Mouse (Mus musculus): Measurements from ENCODE around the gene Gm38392. TPM values are rescaled to one million over a fixed set of nuclear protein-coding genes. Genes with fewer than 3 reads are reported as not detected.
"Not testable (repeated sequence)": the region's sequence is repeated elsewhere in the genome, so short reads cannot be mapped to it uniquely, and the experiment has no call there.

Gene Gm38392
- total RNA-seq, 2 experiments from 2014 or later = 0.47 to 0.76 TPM

DNA sequence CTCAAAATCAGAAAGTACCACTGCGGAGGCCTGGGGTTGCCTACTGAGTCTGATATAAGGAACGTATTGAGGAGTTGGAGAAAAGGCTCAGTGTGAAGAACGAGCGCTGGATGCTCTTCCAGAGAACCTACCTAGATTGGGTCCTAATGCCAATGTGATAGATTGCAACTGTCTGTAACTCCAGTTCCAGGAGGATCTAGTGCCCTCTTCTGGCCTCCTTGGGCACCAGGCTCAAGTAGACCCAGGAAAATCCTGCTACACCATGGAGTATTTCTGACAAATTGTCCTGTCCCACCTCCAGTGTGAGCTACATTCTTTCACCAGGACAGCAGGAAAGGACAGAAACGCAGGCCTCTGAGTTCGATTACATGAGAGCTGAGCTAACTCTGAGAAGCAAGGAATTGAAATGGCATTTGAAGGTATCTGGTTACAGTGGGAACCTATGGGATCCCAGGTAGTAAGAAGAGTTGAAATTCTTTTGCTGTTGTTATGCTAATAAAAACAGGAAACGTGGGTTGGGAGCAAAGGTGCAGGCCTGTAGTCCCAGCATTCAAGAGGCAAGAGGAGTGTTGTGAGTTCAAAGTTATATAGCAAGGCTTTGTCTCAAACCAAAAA lies 10.4 kb downstream of the Gm38392 start:
- DNase-seq = peak; percentile 16

- no peak for DNase-seq
These were observed 10.9 kb downstream of the Gm38392 start for GRCm38 (mm10) chr3:88276121-88276520.

DNA sequence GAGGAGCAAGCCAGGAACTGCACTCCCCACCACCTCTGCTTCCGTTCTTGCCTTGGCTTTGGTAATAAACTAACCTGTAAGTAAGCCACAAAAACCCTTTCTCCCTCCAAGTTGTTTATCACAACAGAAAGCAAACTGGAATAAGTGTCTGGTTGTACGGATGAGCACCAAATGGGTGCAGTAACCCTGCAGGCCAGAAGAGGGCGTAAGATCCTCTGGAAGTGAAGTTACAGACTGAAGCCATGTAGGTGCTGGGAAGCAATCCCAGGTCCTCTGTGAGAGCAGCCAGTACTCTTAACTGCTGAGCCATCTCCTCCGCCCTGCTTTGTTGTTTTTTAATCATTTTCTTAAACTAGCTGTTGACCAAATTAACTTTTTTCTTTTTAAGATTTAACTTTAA lies 13.0 kb downstream of the Gm38392 start:
- DNase-seq = no peak

DNA sequence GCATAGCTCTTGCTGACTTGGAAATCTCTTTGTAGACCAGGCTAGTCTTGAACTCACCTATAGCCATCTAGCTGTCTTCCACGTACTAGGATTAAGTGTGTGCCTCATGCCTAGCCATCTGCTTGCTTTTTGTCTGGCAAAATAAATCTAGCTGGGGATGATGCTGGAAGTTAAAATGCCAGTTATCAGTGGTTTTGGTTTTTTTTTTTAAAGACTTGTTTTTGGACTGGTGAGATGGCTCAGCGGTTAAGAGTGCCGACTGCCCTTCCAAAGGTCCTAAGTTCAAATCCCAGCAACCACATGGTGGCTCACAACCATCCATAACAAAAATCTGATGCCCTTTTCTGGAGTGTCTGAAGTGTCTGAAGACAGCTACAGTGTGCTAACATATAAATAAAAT lies 15.2 kb downstream of the Gm38392 start:
- DNase-seq = no peak

- DNase-seq = not testable (repeated sequence)
These were observed 15.7 kb downstream of the Gm38392 start for GRCm38 (mm10) chr3:88271298-88271697.

- DNase-seq = no peak
These were observed 18.0 kb downstream of the Gm38392 start for GRCm38 (mm10) chr3:88268991-88269390.

DNA sequence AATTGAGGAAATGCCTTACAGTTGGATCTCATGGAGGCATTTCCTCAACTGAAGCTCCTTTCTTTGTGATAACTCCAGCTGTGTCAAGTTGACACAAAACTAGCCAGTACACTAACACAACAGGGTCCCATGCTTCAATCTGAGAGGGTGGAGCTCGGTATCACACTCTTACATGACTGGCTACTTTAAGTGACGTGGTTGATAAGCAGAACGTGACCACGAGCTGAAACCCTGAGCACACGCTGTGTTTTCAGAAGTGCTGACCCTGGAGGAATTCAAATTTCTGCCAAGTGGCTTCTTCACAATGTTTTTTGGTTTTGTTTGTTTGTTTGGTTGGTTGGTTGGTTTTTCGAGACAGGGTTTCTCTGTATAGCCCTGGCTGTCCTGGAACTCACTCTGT lies 19.0 kb downstream of the Gm38392 start:
- DNase-seq = not testable (repeated sequence)

GRCm38 (mm10) chr3:88262346-88262745 lies 24.7 kb downstream of the Gm38392 start:
- no peak for DNase-seq

GRCm38 (mm10) chr3:88256382-88256781 lies 30.6 kb downstream of the Gm38392 start:
- no peak for DNase-seq

- DNase-seq = no peak
These were observed 31.1 kb downstream of the Gm38392 start for GRCm38 (mm10) chr3:88255950-88256349.

- DNase-seq = no peak
These were observed 32.6 kb downstream of the Gm38392 start, which contains the start of gene Rhbg for GRCm38 (mm10) chr3:88254268-88254926. Gene Rhbg, minus strand, starts transcription at chr3:88254709.

GRCm38 (mm10) chr3:88252739-88253138 lies 34.3 kb downstream of the Gm38392 start:
- DNase-seq = no peak

DNA sequence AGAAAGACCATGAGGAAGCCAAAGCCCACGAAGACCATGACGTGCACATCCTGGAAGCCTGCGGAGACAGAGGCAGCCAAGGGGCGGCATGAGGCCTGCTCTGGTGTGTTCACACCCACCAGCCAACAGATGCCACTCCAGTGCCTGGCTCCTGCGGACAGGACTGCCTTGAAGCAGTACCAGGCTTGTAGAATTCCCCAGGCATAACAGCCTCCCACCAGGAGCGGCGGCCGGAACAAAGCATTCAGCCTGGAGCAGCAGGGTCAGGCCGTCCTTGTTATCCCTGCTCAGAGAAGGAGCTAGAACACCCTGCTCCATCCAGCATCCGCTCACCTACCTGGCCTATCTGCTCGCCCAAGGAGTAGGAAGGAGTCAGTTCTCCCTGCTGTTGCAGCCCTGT lies 38.6 kb downstream of the Gm38392 start:
- DNase-seq = no peak

DNA sequence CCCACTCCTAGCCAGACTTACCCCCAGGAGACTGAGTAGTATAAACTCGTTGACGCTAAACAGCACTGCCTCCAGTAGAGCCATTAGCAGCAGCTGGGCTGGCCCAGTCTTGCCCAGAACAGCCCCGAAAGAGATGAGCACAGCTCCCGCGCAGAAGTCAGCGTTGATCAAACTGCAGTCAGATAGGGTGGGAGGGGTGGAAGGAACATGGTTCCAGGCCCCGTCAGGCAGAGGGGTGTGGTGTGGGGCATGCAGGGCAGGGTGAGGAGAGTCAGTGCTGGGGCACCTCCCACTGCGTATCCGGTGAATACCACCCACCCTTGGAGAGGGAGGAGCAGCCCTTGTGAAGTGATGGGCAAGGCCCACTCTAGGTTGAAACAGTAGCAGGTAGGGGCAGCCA lies 39.3 kb downstream of the Gm38392 start:
- DNase-seq = no peak

DNA sequence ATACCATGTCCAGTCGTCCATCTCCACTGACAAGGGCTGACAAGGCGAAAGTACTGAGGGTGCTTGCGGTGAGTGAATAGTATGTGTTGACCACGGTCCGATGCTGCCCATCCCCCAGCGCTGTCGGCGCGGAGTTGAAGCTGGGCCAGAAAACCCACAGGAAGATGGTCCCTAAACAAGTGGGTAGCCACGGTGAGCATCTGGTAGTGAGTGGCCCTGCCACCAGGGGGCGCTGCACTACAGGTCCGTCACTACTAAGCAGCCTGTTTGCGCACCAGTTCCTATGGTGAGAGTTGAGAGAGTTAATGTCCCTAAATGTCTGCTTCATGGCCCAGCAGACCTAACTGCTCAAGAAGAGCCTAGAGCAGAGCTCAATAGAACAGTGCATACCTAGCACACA lies 41.2 kb downstream of the Gm38392 start:
- DNase-seq = peak; percentile 73 to 76

DNA sequence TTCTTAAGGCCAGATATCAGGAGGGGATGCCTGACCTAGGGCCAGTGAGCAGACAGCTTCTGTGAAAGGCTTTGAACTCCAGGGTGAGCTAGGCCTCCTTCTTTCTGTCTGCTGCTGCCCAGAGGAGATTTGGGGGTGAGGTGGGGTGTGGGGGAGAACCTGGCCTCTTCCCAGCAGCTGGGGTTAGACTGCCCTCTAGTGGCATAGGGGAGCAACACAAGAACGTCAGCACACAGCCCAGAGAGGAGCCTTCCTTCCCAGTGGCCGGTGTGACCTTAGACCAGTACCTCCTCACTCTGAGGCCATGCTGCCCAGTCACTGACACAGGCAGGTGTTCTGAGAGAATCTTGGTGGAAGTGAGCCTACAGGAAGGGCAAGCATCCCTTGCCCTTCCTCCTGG lies 42.9 kb downstream of the Gm38392 start:
- DNase-seq = peak in 1 of 2 experiments; percentile 64

DNA sequence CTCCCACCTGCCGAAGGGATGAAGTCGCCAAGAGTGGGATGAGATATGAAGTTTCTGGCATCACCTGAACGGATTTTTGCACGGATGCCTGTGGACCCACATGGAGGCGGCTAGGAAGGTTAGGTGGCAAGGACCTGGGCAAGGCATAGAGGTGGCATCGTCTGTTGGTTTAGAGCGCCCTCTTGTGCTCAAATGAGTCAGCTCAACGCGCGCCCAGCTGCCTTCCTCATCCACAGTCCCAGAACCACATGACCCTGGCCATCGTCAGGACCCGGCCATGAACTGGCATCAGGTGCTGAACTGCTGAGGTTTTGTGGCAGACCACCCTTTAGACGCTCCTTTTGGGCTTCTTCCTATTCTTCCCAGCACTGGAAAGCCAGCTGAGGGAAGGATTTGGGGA lies 44.5 kb downstream of the Gm38392 start:
- peak; percentile 77 to 79 for DNase-seq

DNA sequence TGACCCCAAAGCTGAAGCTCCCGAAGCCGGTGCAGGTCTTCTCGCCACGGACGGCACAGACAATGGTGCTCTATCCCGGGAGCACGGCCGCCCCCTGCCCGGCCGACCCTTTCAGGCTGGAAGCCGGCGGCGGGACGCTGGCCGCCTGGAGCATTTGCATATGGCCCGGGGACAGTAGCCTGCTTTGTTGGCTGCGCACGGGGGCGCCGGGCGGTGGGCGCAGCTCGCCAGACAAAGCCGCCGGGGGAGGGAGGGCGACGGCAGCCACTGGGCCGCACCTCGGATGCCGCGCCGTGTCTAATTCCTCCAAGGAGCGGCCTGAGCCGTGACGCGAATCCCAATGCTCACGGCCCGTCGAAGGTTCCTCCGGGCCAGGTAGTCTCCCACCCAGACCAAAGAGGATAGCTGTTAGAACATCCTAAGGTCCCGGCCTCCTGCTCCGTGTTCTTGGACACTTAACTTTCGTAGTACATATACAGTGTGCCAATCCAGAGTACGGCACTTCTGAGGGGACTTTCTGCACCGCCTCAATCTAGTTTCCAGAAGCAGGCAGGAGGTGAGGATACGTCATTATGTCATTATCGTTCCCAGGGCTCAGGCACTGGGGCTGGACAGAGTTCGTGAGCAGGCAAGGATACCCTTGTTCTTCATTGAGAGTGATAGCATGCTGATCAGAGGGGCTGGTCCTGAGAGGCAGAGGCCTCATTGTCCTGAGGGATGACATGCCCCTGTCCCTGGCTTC lies 45.8 kb downstream of the Gm38392 start:
- no peak for DNase-seq

DNA sequence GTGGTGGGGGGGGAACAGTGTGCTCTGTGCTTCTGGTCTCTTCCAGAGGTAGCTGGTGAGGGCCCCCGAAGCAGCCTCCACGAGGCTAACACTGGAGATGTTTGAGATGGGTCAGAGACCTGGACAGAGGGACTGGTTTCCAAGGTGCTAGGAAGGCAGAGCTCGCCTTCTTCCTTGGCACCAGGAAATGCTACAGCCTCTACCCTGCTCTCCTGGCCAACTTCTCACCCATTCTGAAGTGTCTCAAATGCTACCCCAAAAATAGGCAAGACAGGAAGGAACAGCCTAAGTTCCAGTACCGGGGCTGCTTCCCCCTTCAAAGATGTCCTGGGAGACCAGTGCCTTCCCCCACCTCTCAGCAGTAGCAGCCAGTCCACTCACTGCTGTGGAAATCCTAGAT lies 47.6 kb downstream of the Gm38392 start:
- DNase-seq = no peak

DNA sequence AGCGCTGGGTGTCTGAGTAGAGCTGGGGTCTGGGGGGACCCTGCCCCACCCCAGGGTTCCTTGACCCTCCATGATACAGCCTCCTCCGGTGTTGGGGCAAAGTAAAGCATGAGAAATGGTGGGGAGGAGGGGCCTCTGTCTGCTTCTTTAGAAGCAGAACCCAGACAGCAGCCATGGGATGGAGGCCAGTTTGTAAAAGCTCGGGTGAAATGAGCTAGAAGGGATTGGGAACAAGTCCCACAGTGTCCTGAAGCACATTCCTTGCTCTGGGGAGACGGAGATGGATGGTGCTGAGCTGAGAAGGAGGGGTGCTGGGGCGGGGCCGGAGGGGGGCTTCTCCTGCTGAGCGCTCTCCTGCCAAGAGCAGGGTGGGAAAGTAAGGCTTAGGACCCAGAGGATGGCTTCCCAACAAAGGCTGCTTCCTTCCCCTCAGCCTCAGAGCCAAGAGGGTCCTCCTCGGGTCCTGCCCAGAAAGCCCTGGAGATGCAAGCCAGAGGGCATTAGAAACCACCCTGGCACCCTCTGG lies 48.1 kb downstream of the Gm38392 start:
- DNase-seq = no peak

GRCm38 (mm10) chr3:88237556-88238194 lies 49.3 kb downstream of the Gm38392 start:
- DNase-seq = no peak

- no peak for DNase-seq
These were observed 49.9 kb downstream of the Gm38392 start for GRCm38 (mm10) chr3:88237161-88237555.

GRCm38 (mm10) chr3:88235616-88236015 lies 51.4 kb downstream of the Gm38392 start:
- DNase-seq = no peak
